In the genomic region with DNA sequence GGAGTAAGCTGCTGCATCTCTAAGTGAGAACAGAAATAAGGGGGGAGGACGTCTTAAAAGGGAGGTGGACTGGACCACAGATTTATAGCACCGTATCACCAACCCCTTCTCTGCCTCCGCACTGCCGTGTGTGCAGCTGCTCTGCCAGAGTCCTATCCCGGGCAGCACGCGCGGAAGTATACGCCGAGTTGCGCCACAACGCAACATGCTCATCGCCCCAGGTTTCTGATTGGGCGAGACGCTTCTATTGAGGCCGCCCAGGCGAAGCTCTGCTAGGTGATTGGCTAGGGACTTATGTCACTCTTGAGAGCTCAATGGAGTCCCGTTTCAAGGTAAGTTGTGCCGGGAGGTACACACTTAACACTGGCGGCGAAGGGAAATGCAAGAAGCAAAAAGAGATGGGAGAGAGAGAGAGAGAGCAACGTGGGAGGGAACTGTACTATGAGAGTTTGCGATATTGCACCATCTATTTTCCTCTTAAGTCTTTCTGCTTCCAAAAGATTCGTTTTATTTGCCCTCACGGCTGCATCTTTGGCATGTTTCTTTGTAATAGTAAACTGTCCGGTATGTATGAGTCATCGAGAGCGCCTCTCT, we compare ENCODE assay signal across 8 mouse cellular contexts. TPM values are rescaled to one million over a fixed set of nuclear protein-coding genes. Genes with fewer than 3 reads are reported as not detected.
A peak's percentile ranks its signal among the peaks of the same experiment; 100 is the strongest.
DNase-seq lines count a peak whose midpoint lies in the region; ATAC-seq and TF ChIP-seq lines count a peak whose summit lies in the region.

No protein-coding gene starts in this region.

- H3K4me1 ChIP-seq in heart, embryonic 10.5 days = peaks cover 29% of the 10 kb centered on the region
- peaks cover 32% of the 10 kb centered on the region for H3K4me1 ChIP-seq in limb, embryonic 10.5 days
- peaks cover 30% of the 10 kb centered on the region for H3K4me1 ChIP-seq in midbrain, embryonic 11.5 days (ENCODE audit: control insufficient read depth, insufficient read depth, low read length)
- peaks cover 3% of the 10 kb centered on the region for H3K4me1 ChIP-seq in small intestine, adult 2 months (ENCODE audit: control insufficient read depth, insufficient read depth, insufficient read length, low read length)

- DNase-seq in 3134 (ENCODE audit: extremely low read depth, insufficient read length, low spot score) = peak; percentile 93
- DNase-seq in brain, embryonic 18.5 days (ENCODE audit: low read depth, low spot score) = peak; percentile 99
- DNase-seq in fat pad, adult 2 months (ENCODE audit: extremely low read depth, low read depth, low spot score) = peak; percentile 1
- DNase-seq in heart, embryonic 10.5 days (ENCODE audit: low spot score) = peak; percentile 98
- peak; percentile 76 to 79 for DNase-seq in kidney, adult 8-10 months
- DNase-seq in limb, embryonic 10.5 days (ENCODE audit: low spot score) = peak; percentile 94
- DNase-seq in midbrain, embryonic 11.5 days (ENCODE audit: low spot score, missing footprints) = peak; percentile 98

- H3K4me3 ChIP-seq in heart, embryonic 10.5 days = peak overlapping the region; percentile 61
- peak overlapping the region; percentile 54 for H3K4me3 ChIP-seq in limb, embryonic 10.5 days
- peak overlapping the region; percentile 67 for H3K4me3 ChIP-seq in midbrain, embryonic 11.5 days (ENCODE audit: low read depth, low read length)
- peak overlapping the region; percentile 49 for H3K4me3 ChIP-seq in small intestine, adult 2 months (ENCODE audit: low read depth, low read length)

- H3K27ac ChIP-seq in heart, embryonic 10.5 days = no peak overlapping the region
- peak overlapping the region; percentile 71 for H3K27ac ChIP-seq in limb, embryonic 10.5 days
- no peak overlapping the region; the same call in 1 of the 2 replicates for H3K27ac ChIP-seq in midbrain, embryonic 11.5 days (ENCODE audit: low read depth, low read length)
- no peak overlapping the region for H3K27ac ChIP-seq in small intestine, adult 2 months (ENCODE audit: insufficient read depth, low read depth, low read length)

- peaks cover 54% of the 10 kb centered on the region for H3K27me3 ChIP-seq in heart, embryonic 10.5 days (ENCODE audit: insufficient read depth, poor library complexity, severe bottlenecking)
- H3K27me3 ChIP-seq in limb, embryonic 10.5 days (ENCODE audit: low read depth, poor library complexity, severe bottlenecking) = peaks cover 62% of the 10 kb centered on the region
- H3K27me3 ChIP-seq in midbrain, embryonic 11.5 days (ENCODE audit: control insufficient read depth, insufficient read depth, low read length) = peaks cover 15% of the 10 kb centered on the region
- H3K27me3 ChIP-seq in small intestine, adult 2 months (ENCODE audit: control insufficient read depth, insufficient read depth, low read length) = peaks cover 25% of the 10 kb centered on the region

- peak; percentile 91 for ATAC-seq in midbrain, embryonic 11.5 days (ENCODE audit: low FRiP score)

- under 1% methylated on average over 28 of the region's 28 CpGs for WGBS in heart, embryonic 10.5 days
- WGBS in limb, embryonic 10.5 days = under 1% methylated on average over 28 of the region's 28 CpGs
- WGBS in midbrain, embryonic 11.5 days = under 1% methylated on average over 28 of the region's 28 CpGs
- WGBS in small intestine, adult 2 months = 1% methylated on average over 28 of the region's 28 CpGs

- H3K9ac ChIP-seq in midbrain, embryonic 11.5 days (ENCODE audit: low read length) = peak overlapping the region; percentile 66

- TF ChIP-seq POLR2A in small intestine, adult 2 months (IDR thresholded peaks at IDR 0.05; ENCODE audit: low read depth, low read length) = no peak

- no peaks in the 10 kb centered on the region for H3K36me3 ChIP-seq in heart, embryonic 10.5 days
- H3K36me3 ChIP-seq in limb, embryonic 10.5 days = no peaks in the 10 kb centered on the region
- no peaks in the 10 kb centered on the region for H3K36me3 ChIP-seq in midbrain, embryonic 11.5 days (ENCODE audit: control insufficient read depth, insufficient read depth, low read length)
- no peaks in the 10 kb centered on the region for H3K36me3 ChIP-seq in small intestine, adult 2 months (ENCODE audit: control insufficient read depth, insufficient read depth, low read length)

- no peaks in the 10 kb centered on the region for H3K9me3 ChIP-seq in heart, embryonic 10.5 days
- no peaks in the 10 kb centered on the region for H3K9me3 ChIP-seq in limb, embryonic 10.5 days (replicated peaks)
- H3K9me3 ChIP-seq in midbrain, embryonic 11.5 days (ENCODE audit: control insufficient read depth, low read length) = no peaks in the 10 kb centered on the region

- peak overlapping the region; percentile 99 for H3K4me2 ChIP-seq in midbrain, embryonic 11.5 days

- TF ChIP-seq CTCF in small intestine, adult 2 months (IDR thresholded peaks at IDR 0.05; ENCODE audit: extremely low read depth, insufficient read length, insufficient replicate concordance, low read depth, low read length) = no peak

RNA-seq across cellular contexts. Expression of a gene that starts 24.2 kb away (rescaled TPM):
- polyA plus RNA-seq in heart, embryonic 10.5 days (2016; fragmentation: Nextera tagmentation; extraction: Ambion mirVana) = 1.8 and 2.5 TPM in 2 replicates
- polyA plus RNA-seq in limb, embryonic 10.5 days (2016; fragmentation: Nextera tagmentation; extraction: Ambion mirVana) = 3.4 and 3.9 TPM in 2 replicates
- 93.7 and 103 TPM in 2 replicates for polyA plus RNA-seq in midbrain, embryonic 11.5 days (2014; fragmentation: Nextera tagmentation; extraction: Ambion mirVana)
- polyA plus RNA-seq in small intestine, adult 2 months (2012; rRNA removed) = 0.22 TPM in 1 of 2 replicates, not detected in the other

Comparison
In these comparisons a context has a peak if more than half of its experiments do, and no peak if none do; other contexts are left out.
1. DNase-seq: peak in every context shown above with its lines; median percentile 99 in brain, embryonic 18.5 days; 98 in heart, embryonic 10.5 days; 98 in midbrain, embryonic 11.5 days; 94 in limb, embryonic 10.5 days; 93 in 3134; 78 in kidney, adult 8-10 months; 1 in fat pad, adult 2 months.
2. RNA of a gene that starts 24.2 kb away (polyA plus RNA-seq): 93.7 to 103 TPM in midbrain, embryonic 11.5 days; 3.4 to 3.9 TPM in limb, embryonic 10.5 days, 1.8 to 2.5 TPM in heart, embryonic 10.5 days and 0.22 TPM in small intestine, adult 2 months; every median in the first group is over 10 times any median in the second.
3. Peak in every context shown above with its lines, with median percentiles within 50 percentile points of each other: H3K4me3 ChIP-seq.